Mouse (Mus musculus): Measurements from ENCODE around the gene Pds5a. TPM values are rescaled to one million over a fixed set of nuclear protein-coding genes. Genes with fewer than 3 reads are reported as not detected.

Gene Pds5a
- total and polyA plus RNA-seq, 3 experiments: 87.3 to 188 (median 88.0) TPM

DNA sequence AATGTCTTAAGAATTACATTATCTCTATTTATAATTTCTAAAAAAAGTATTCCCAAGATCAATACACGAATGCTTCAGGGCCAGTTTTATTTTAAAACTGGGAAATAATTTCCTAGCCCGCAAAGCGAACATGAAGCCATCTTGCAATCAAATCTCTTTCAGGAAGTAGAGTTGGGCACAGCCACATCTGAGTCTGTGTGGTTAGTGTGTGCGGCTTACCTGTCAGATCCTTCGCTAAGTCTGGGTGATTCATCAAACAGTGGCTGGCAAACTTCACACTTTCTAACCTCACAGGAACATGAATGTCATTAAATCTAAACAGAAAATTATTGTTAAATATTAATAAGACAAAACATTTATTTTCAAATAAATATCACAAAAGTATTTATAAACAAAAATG is 44.3 kb downstream of the Pds5a start:
- no peaks in the 10 kb centered on the region for H3K4me1 ChIP-seq (ENCODE audit: control insufficient read depth in 1 of 2, insufficient read depth in 2 of 2, low read length in 2 of 2)

DNA sequence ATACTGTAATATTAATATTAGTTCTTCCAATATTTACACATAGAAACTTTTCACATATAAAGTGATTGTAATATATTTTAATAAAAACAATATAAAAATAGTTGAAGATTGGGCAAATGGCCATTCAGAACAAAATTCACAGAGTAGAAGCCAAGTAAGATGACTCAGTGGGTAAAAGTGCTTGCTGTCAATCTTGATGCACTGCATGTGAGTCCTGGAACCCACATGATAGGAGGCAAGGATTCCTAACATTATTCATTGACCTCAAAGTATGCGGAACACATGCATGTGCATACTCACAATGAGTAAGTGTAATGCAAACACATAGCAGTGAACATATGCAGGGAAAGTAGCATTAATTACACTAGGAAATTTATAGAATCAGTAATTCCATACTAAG is 59.2 kb downstream of the Pds5a start:
- Histone ChIP-seq H3K4me3 (ENCODE audit: control insufficient read depth in 1 of 2, insufficient read depth in 1 of 2, low read depth in 2 of 2, low read length in 2 of 2) (no peak overlapping the region), H3K27ac (ENCODE audit: control insufficient read depth, low read depth, low read length) (no peak overlapping the region), H3K79me2 (ENCODE audit: control insufficient read depth, insufficient read depth, low read length, poor library complexity) (no peaks in the 10 kb centered on the region), H3K9me3 (replicated peaks; ENCODE audit: insufficient read depth, low read length) (no peaks in the 10 kb centered on the region), H3K36me3 (ENCODE audit: control insufficient read depth in 1 of 2, insufficient read depth in 2 of 2, low read length in 2 of 2) (peaks cover 0 to 79% of the 10 kb centered on the region in 2 experiments; a peak in 3 of 4 replicates), H3K4me1 (ENCODE audit: control insufficient read depth in 1 of 2, insufficient read depth in 2 of 2, low read length in 2 of 2) (no peaks in the 10 kb centered on the region), H3K27me3 (ENCODE audit: control insufficient read depth in 1 of 2, insufficient read depth in 2 of 2, low read length in 2 of 2) (no peaks in the 10 kb centered on the region), H3K9ac (ENCODE audit: control insufficient read depth, low read depth, low read length, poor library complexity, severe bottlenecking) (no peak overlapping the region)
- DNase-seq (ENCODE audit: low read depth, low spot score): no peak
- TF ChIP-seq KAT2A (conservative IDR thresholded peaks at IDR 0.05; ENCODE audit: low read depth, low read length): no peak
- no peak for TF ChIP-seq MXI1 (IDR thresholded peaks at IDR 0.05; ENCODE audit: low read depth, low read length)
- no peak for TF ChIP-seq MEF2A (IDR thresholded peaks at IDR 0.05; ENCODE audit: extremely low read depth, insufficient replicate concordance, low read depth, low read length, poor library complexity, severe bottlenecking)
- no peak for TF ChIP-seq MAFK (IDR thresholded peaks at IDR 0.05; ENCODE audit: borderline replicate concordance, low read depth, low read length)
- TF ChIP-seq ETS1 (IDR thresholded peaks at IDR 0.05; ENCODE audit: low read depth, low read length): no peak
- no peak for TF ChIP-seq CTCF (IDR thresholded peaks at IDR 0.05 in 2 of 3, conservative IDR thresholded peaks at IDR 0.05 in 1 of 3; ENCODE audit: control insufficient read depth in 1 of 3, insufficient read depth in 1 of 3, low read depth in 2 of 3, low read length in 3 of 3, poor library complexity in 1 of 3, severe bottlenecking in 1 of 3)
- no peak for TF ChIP-seq TAL1 (IDR thresholded peaks at IDR 0.05; ENCODE audit: low read length)
- no peak for TF ChIP-seq NELFE (IDR thresholded peaks at IDR 0.05; ENCODE audit: low read depth, low read length)
- TF ChIP-seq USF1 (IDR thresholded peaks at IDR 0.05; ENCODE audit: low read depth, low read length): no peak
- no peak for TF ChIP-seq ZC3H11A (IDR thresholded peaks at IDR 0.05; ENCODE audit: low read depth, low read length)
- TF ChIP-seq POLR2AphosphoS5 (IDR thresholded peaks at IDR 0.05; ENCODE audit: borderline replicate concordance, low read depth, low read length): no peak

More for the DNA sequence above, 44.3 kb downstream of the Pds5a start:
- Histone ChIP-seq H3K9me3 (replicated peaks; ENCODE audit: insufficient read depth, low read length) (no peaks in the 10 kb centered on the region), H3K27ac (ENCODE audit: control insufficient read depth, low read depth, low read length) (no peak overlapping the region), H3K79me2 (ENCODE audit: control insufficient read depth, insufficient read depth, low read length, poor library complexity) (no peaks in the 10 kb centered on the region), H3K9ac (ENCODE audit: control insufficient read depth, low read depth, low read length, poor library complexity, severe bottlenecking) (no peak overlapping the region), H3K27me3 (ENCODE audit: control insufficient read depth in 1 of 2, insufficient read depth in 2 of 2, low read length in 2 of 2) (no peaks in the 10 kb centered on the region), H3K36me3 (ENCODE audit: control insufficient read depth in 1 of 2, insufficient read depth in 2 of 2, low read length in 2 of 2) (peaks cover 0 to 63% of the 10 kb centered on the region in 2 experiments; a peak in 2 of 4 replicates), H3K4me3 (ENCODE audit: control insufficient read depth in 1 of 2, insufficient read depth in 1 of 2, low read depth in 2 of 2, low read length in 2 of 2) (no peak overlapping the region)
- TF ChIP-seq RCOR1 (IDR thresholded peaks at IDR 0.05; ENCODE audit: low read depth, low read length): no peak
- no peak for TF ChIP-seq POLR2AphosphoS2 (IDR thresholded peaks at IDR 0.05; ENCODE audit: low read length)
- no peak for TF ChIP-seq E2F4 (IDR thresholded peaks at IDR 0.05; ENCODE audit: borderline replicate concordance, low read depth, low read length)
- TF ChIP-seq TBP (IDR thresholded peaks at IDR 0.05; ENCODE audit: low read depth, low read length): no peak
- no peak for TF ChIP-seq NELFE (IDR thresholded peaks at IDR 0.05; ENCODE audit: low read depth, low read length)
- TF ChIP-seq GABPA (IDR thresholded peaks at IDR 0.05; ENCODE audit: low read depth, low read length): no peak
- no peak for TF ChIP-seq CTCF (IDR thresholded peaks at IDR 0.05 in 2 of 3, conservative IDR thresholded peaks at IDR 0.05 in 1 of 3; ENCODE audit: control insufficient read depth in 1 of 3, insufficient read depth in 1 of 3, low read depth in 2 of 3, low read length in 3 of 3, poor library complexity in 1 of 3, severe bottlenecking in 1 of 3)
- no peak for TF ChIP-seq TAL1 (IDR thresholded peaks at IDR 0.05; ENCODE audit: low read length)
- no peak for TF ChIP-seq ZKSCAN1 (IDR thresholded peaks at IDR 0.05; ENCODE audit: low read depth, low read length)
- TF ChIP-seq SMC3 (IDR thresholded peaks at IDR 0.05; ENCODE audit: low read depth, low read length): no peak
- TF ChIP-seq RAD21 (IDR thresholded peaks at IDR 0.05; ENCODE audit: low read depth, low read length): no peak
- TF ChIP-seq MYC (IDR thresholded peaks at IDR 0.05; ENCODE audit: low read depth, low read length): no peak
- no peak for TF ChIP-seq ZMIZ1 (IDR thresholded peaks at IDR 0.05; ENCODE audit: low read depth, low read length)
- no peak for TF ChIP-seq UBTF (IDR thresholded peaks at IDR 0.05; ENCODE audit: borderline replicate concordance, insufficient read depth, low read depth, low read length)
- TF ChIP-seq MXI1 (IDR thresholded peaks at IDR 0.05; ENCODE audit: low read depth, low read length): no peak
- TF ChIP-seq TCF12 (IDR thresholded peaks at IDR 0.05; ENCODE audit: low read depth, low read length): no peak
- no peak for TF ChIP-seq MEF2A (IDR thresholded peaks at IDR 0.05; ENCODE audit: extremely low read depth, insufficient replicate concordance, low read depth, low read length, poor library complexity, severe bottlenecking)
- TF ChIP-seq KAT2A (conservative IDR thresholded peaks at IDR 0.05; ENCODE audit: low read depth, low read length): no peak
- no peak for DNase-seq (ENCODE audit: low read depth, low spot score)

Measured in MEL (cell line).